Mouse (Mus musculus) MEL (cell line): ENCODE data around the gene Arhgap29.

ENCODE experiments used
- BHLHE40 ChIP-seq: IDR thresholded peaks from 2 replicates; pipeline ENCODE4 v1.6.1; 2012; ENCODE audit warnings: low read depth, mild to moderate bottlenecking, inconsistent platforms, low read length, improper control_type of control experiment, borderline replicate concordance
- CTCF ChIP-seq, 3 experiments: IDR thresholded peaks in 2 of 3; conservative IDR thresholded peaks in 1 of 3; 2 replicates each; pipeline ENCODE4 v1.5.1; 2011 to 2012; ENCODE audit warnings: low read length in 3 of 3, low read depth in 2 of 3, mild to moderate bottlenecking in 2 of 3, improper control_type of control experiment in 1 of 3, inconsistent platforms in 1 of 3, mixed read lengths in 1 of 3, moderate library complexity in 1 of 3; ENCODE audit not compliant: control insufficient read depth in 1 of 3, insufficient read depth in 1 of 3, poor library complexity in 1 of 3, severe bottlenecking in 1 of 3
- E2F4 ChIP-seq: IDR thresholded peaks from 2 replicates; pipeline ENCODE4 v1.6.1; 2011; ENCODE audit warnings: low read depth, low read length, improper control_type of control experiment, borderline replicate concordance
- EP300 ChIP-seq, 2 experiments: IDR thresholded peaks; 2 replicates each; pipeline ENCODE4 v1.6.1; 2011; ENCODE audit warnings: improper control_type of control experiment in 2 of 2, low read length in 2 of 2, low read depth in 1 of 2, mild to moderate bottlenecking in 1 of 2
- GATA1 ChIP-seq: IDR thresholded peaks from 2 replicates; pipeline ENCODE4 v1.6.1; 2011; ENCODE audit warnings: low read depth, low read length, improper control_type of control experiment
- KAT2A ChIP-seq: conservative IDR thresholded peaks from 2 replicates; pipeline ENCODE4 v1.6.1; 2012; ENCODE audit warnings: low read depth, low read length, improper control_type of control experiment, inconsistent platforms
- MAX ChIP-seq: IDR thresholded peaks from 2 replicates; pipeline ENCODE4 v1.6.1; 2011; ENCODE audit warnings: low read length, improper control_type of control experiment
- POLR2A ChIP-seq, 2 experiments: IDR thresholded peaks; 2 replicates each; pipeline ENCODE4 v1.6.1; 2011 to 2012; ENCODE audit warnings: low read length in 2 of 2, mild to moderate bottlenecking in 2 of 2, control low read depth in 1 of 2, improper control_type of control experiment in 1 of 2, low read depth in 1 of 2, moderate library complexity in 1 of 2; ENCODE audit not compliant: control insufficient read depth in 1 of 2, insufficient read depth in 1 of 2, poor library complexity in 1 of 2
- SIN3A ChIP-seq: IDR thresholded peaks from 2 replicates; pipeline ENCODE4 v1.6.1; 2012; ENCODE audit warnings: low read length, improper control_type of control experiment, inconsistent platforms
- TAL1 ChIP-seq: IDR thresholded peaks from 2 replicates; pipeline ENCODE4 v1.6.1; 2012; ENCODE audit warnings: mild to moderate bottlenecking, inconsistent platforms, low read length, moderate library complexity, mixed read lengths
- TBP ChIP-seq: IDR thresholded peaks from 2 replicates; pipeline ENCODE4 v1.8.0; 2011; ENCODE audit warnings: low read depth, low read length, improper control_type of control experiment
- USF2 ChIP-seq, 2 experiments: IDR thresholded peaks; 2 replicates each; pipeline ENCODE4 v1.6.1; 2011 to 2012; ENCODE audit warnings: improper control_type of control experiment in 2 of 2, low read length in 2 of 2, borderline replicate concordance in 1 of 2, inconsistent platforms in 1 of 2, low read depth in 1 of 2, mild to moderate bottlenecking in 1 of 2; ENCODE audit not compliant: insufficient read depth in 1 of 2
- ZC3H11A ChIP-seq: IDR thresholded peaks from 2 replicates; pipeline ENCODE4 v1.6.1; 2012; ENCODE audit warnings: low read depth, mild to moderate bottlenecking, inconsistent platforms, low read length, improper control_type of control experiment

- TF ChIP-seq EP300 (IDR thresholded peaks at IDR 0.05; ENCODE audit: low read depth in 1 of 2, low read length in 2 of 2) (no peak), CTCF (IDR thresholded peaks at IDR 0.05 in 2 of 3, conservative IDR thresholded peaks at IDR 0.05 in 1 of 3; ENCODE audit: control insufficient read depth in 1 of 3, insufficient read depth in 1 of 3, low read depth in 2 of 3, low read length in 3 of 3, poor library complexity in 1 of 3, severe bottlenecking in 1 of 3) (no peak), ZC3H11A (no peak), USF2 (IDR thresholded peaks at IDR 0.05; ENCODE audit: borderline replicate concordance in 1 of 2, insufficient read depth in 1 of 2, low read depth in 1 of 2, low read length in 2 of 2) (no peak), SIN3A (no peak), MAX (no peak), BHLHE40 (no peak), POLR2A (IDR thresholded peaks at IDR 0.05; ENCODE audit: control insufficient read depth in 1 of 2, insufficient read depth in 1 of 2, low read depth in 1 of 2, low read length in 2 of 2, poor library complexity in 1 of 2) (no peak), TBP (no peak), E2F4 (no peak), TAL1 (no peak), KAT2A (no peak), GATA1 (no peak)
Observed at GRCm38 (mm10) chr3:121940094-121940889, 12.0 kb upstream of the Arhgap29 start.
